Mouse (Mus musculus) hematopoietic stem cell, adult 5-6 weeks (primary cell): ENCODE measurements around the gene Ptafr. TPM values are rescaled to one million over a fixed set of nuclear protein-coding genes. Genes with fewer than 3 reads are reported as not detected.
"Not testable (repeated sequence)": the region's sequence is repeated elsewhere in the genome, so short reads cannot be mapped to it uniquely, and the experiment has no call there.

Experiments
- ATAC-seq, 2 experiments: fragments of 125-278 bp in 1 of 2; replicated peaks in 1 of 2; 2 replicates each; pipeline ENCODE4 v1.8.0; 2016 to 2017; ENCODE audit warnings: inconsistent platforms in 2 of 2, mild to moderate bottlenecking in 2 of 2, moderate number of reproducible peaks in 2 of 2, low read depth in 1 of 2, moderate TSS enrichment in 1 of 2; ENCODE audit not compliant: low FRiP score in 2 of 2, poor library complexity in 2 of 2, severe bottlenecking in 2 of 2, insufficient read depth in 1 of 2, low TSS enrichment in 1 of 2
- total RNA-seq: library from RNA; stranded (forward); fragments of 172-1452, 232-1000 nt; gene quantifications from 2 replicates; pipeline ENCODE4 v1.2.3, GENCODE M21; 2017

The Ptafr gene
- total RNA-seq, 1 experiment from 2014 or later, result 7.7 TPM

DNA sequence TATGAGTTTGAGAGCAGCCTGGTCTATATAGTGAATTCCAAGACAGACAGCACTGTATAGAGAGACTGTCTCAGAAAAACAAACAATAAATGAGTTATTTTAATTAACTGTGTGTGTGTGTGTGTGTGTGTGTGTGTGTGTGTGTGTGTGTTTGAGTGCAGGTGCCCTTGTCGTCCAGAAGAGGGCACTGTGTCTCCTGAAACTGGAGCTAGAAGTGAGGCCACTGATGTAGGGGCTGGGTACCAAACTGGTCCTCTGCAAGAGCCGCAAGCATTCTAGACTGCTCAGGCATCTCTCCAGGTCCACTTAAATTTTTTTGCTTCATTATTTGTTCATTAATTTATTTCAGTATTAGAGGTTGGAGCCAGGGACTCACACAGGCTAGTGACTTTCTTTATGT, 35.0 kb downstream of the Ptafr start:
- ATAC-seq, result no peak

DNA sequence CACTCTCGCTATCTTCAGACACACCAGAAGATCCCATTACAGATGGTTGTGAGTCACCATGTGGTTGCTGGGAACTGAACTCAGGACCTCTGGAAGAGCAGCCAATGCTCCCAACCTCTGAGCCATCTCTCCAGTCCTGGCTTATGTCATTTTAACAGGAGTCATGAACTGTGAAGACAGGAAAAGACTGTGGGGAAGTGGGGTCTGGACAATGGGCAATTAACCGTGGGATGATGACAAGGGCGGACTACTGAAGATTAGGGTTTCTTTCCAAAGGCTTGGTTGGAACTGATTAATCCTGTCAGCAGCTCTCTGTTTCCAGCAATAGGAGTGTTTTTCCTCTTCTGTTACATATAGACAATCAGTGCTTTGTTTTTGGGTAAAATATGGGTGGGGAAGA, 35.9 kb downstream of the Ptafr start:
- no peak for ATAC-seq

DNA sequence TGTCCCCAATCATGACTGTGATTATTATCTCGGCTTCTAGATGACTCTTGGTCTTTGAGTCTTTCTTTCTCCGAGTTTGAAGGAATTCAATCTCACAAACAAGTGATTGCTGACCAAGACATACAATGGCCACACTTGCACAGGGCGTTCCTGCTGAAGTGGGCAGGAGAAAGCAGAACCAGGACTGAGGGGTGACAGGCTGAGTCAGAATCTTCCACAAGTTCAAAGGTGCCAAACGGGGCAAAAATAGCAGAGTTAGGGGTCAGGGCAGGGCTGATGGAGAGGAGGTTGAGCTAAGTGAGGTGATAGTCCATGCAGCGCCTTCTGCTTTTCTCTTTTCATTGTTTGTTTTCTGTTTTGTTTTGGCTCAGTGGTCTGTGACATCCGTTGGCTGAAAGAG, 36.6 kb downstream of the Ptafr start:
- ATAC-seq, result no peak

DNA sequence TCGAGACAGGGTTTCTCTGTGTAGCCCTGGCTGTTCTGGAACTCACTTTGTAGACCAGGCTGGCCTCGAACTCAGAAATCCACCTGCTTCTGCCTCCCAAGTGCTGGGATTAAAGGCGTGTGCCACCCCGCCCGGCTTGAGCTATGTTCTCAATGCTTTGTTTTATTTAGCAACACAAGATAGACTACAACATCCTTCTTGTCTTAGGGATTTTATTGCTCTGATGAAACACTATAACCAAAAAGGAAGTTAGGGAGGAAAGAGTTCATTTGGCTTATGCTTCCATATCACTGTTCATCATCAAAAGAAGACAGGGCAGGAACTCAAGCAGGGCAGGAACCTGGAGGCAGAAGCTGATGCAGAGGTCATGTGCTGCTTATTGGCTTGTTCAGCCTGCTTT, 37.4 kb downstream of the Ptafr start:
- ATAC-seq, result not testable (repeated sequence)

DNA sequence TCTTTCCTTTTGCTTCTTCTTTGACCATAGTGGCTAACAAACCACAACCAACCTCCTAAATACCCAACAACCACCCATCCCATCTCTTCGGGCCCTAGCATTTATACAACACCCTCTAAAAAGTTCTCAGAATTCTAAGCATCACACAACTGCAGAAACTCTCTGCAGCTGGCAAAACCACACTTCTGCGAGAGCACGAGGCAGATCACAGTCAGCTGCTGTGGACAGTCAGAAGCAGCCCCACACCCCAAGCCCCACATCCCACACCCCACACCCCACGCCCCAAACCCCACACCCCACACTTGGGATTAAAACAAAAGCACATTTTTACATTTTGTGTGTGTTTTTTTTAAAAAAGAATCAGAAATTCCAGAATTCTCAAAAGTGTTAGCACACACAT, 39.6 kb downstream of the Ptafr start:
- ATAC-seq, result no peak

DNA sequence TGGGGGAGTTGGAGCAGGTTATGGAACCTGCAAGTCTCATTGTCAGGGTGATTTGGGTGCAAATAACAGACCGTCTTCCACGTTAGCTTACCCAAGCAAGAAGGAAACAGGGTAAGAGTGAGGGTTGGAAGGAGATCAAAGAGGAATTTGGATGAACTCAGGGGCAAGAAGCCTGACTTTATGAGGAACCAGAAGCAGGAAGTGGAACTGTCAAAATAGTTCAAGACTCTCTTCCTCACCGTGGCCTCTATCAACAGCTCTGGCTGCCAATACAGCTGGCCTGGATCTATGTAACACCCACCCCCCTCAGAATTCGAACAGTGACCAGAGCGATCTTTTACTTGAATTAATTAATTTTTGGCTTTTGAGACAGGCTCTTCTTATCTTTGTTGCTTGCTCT, 41.9 kb downstream of the Ptafr start:
- peak; percentile 53 to 81 for ATAC-seq

DNA sequence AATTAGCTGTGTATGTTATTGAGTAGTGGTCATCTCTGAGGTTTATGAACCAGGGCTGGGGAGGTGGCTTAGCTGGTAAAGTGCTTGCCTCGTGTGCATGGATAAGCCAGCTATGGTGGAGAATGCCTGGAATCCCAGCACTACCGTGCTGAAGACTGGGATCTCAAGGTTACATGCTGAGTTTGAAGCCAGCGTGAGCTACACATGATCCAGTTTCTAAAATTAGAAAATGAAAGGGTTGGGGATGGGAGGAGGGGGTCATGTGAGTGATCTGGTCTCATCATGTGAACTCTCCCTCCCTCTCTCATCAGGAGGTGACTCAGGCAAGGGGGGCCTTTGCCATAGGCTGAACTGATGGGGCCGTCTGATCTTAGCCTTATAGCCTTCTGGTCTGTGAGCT, 44.3 kb downstream of the Ptafr start:
- ATAC-seq, result no peak

DNA sequence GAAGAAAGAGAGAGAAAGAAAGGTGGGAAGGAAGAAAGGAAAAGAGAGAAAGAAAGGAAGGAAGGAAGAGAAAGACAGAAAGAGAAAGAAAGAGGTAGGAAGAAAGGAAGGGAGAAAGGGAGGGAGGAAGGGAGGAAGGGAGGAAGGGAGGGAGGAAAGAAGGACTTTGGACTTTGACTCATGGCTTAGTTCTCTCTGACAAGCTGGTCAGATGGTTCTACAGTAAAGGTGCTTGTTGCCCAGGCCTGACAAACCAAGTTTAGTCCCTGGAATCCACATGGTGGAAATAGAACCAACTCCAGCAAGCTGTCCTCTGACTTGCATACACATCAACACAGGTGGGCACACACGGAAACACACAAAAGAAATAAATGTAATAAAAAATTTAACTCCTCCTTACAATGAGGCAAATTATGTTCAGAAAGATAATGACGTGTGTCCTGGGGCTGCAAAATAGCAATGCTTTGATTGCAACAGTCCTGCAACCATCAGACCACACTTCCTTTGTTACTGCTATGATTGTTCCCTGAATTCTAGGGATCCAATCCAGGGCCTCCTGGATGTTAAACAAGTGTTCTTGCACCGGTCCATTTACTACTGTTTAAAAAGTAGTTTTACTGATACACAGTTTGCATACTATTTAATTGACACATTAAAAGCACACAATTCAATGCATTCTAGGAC, 46.6 kb downstream of the Ptafr start:
- no peak for ATAC-seq

DNA sequence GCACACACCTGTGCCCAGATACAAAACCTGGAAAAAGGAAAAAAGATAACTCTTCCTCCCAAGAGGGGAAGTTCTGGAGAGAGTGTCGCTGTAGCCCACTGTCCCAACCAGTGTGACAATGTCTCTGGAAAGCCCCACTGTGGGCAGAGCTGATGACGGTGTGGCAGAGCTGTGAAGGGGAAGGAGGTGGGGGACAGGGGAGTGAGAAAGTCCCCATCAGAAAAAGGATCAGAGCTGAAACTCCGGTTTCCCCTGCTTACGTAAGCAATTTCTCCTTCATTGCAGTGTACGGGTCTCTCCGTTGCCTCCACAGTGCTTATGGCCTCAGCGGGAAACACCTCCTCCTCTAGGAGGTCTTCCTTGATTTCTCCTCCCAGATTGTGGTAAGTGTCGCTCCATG, 47.5 kb downstream of the Ptafr start:
- 0 out of 4 replicates have a peak, but pooled peaks of 1 of the 2 experiments have one; percentile 32 for ATAC-seq

DNA sequence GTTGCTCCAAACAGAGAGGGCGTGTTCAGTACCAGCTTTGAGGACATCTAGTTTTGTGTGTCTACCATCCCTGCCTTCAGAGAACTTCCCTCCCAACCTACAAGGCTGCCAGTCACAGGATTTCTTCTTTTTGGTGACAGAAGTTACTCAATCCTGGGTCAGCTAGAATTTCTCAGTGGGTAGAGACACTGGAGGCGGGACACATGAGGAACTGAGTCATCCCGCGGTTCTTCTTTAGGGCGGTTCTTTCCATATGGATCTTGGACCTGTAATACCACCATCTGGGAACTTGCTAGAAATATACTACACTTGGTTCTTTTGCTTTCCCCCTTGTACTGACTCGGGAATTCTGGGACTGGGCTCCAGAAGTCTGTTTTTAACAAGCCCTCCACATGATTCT, 54.0 kb downstream of the Ptafr start:
- ATAC-seq, result no peak; a peak in 1 of 4 replicates

DNA sequence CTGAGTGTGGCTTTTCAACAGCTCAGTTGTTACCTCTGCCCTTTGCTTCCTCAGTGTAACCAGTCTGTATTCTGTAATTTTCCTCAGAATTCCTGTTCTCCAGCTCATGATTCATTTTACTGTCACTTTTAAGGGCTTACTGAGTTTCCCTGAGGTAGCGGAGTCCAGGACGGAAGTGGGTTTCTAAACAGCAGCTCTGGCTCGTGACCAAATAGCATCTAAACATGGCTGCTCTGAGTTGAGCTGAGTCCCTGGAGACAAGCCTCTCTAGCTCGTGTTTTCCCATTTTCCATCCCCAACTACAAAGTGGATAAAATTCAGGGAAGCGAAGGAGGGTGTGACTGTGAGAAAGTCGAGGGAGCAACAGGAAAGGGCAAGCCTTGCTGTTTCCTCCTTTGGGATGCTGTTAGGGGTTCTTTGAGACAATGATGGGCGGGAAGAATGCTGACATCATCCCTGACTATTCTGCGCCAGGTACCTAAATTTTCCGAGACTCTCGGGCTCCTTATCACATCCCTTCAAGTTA, 55.0 kb downstream of the Ptafr start:
- no peak for ATAC-seq

DNA sequence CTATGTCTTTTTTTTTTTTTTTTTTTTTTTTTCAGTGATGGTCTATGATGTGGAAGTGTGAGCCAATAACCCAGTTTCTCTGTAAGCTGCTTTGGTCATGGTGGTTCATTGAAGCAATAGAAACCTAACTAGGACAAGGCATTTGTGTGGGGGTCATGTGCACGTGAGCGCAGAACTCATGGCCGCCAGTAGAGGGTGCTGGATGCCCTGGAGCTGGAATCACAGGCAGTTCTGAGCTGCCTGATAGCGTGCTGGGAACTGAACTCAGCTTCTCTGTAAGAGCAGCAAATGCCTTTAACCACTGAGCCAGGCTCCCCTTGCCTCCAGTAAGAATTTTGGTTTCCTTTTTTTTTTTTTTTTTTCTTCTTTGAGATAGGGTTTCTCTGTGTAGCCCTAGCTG, 56.3 kb downstream of the Ptafr start:
- no peak for ATAC-seq

DNA sequence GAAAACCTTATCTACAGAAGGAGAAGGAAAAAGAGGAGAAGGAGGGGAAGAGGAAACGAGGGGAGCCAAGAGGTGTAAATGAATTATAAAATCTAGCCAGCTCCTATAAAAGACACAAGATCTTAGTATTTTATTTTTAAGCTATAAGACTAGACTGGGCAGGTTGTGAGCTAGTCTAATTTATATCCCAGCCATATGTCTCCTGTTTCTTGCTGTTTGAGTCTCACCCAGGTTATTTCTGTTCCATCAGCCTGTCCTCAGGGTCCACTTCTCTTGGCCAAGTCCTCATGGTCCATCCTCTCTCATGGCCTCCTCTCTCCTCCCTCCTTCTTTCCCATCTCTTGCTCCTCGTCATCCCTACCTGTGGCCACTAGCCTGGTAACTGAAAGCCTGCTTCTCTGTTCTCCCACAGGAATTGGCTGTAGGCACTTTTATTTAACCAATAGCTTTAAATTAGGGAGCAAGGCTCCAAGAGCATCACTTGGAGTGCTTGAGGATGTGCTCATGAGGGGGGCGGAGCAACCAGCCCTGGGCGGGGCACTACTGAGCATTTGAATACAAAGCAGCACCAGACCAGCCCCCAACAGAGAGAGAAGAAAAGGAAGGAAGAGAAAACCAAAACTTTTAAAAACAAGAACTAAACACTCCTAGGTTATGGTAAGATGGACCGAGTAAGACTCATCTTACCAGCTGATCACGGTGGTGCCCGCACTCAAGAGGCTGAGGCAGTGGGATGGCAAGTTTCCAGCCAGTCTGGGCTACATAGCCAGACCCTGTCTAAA, 57.6 kb downstream of the Ptafr start:
- peak; percentile 17 to 57; a peak in 1 of 4 replicates for ATAC-seq

DNA sequence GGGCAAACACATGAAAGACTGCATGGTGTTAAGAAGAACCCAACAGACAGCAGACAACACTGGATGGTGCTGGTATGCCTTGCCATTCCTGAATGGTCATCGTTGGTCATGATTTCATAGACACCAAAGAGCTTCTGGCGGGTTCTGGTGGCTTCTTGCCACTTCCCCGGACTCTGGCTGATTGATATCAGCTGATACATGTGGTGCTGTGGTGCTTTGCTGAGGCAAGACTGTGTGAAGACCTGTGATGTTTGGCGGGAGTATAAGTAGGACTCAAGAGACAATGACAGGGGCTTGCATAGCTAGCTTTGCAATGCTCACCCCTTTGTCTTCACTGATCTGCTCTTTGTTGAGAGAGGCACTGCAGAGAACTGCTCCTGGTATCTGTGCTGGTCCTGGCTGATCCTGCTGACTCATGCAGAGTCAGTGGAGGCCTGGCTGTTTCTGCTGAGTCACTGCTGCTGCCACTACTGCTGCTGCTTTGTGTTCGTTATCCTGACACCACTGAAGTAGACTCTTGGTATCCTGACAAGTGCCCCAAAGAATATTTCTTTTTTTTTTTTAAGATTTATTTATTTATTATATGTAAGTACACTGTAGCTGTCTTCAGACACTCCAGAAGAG, 60.3 kb downstream of the Ptafr start:
- peak; percentile 42 to 79 for ATAC-seq

DNA sequence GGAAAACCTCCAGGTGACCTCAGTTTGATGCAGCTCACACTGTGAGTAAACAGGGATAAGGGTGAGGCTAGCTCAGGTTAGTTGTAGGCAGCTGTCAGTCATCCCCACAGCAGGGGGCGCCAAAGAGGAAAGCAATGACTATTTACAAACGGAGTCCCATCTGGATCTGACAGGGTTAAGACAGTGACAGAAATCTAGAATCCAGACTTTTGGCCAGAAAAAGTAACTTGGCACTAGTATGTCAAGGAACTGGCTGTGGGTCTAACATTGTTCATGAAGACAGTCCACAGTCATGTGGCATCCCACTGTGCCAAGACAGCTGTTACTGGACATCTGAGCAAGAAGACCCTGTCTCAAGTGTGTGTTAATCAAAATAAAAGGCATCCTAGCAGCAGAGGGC, 65.0 kb downstream of the Ptafr start:
- ATAC-seq, result no peak
